Mouse (Mus musculus): ENCODE data around the gene Cdh23. TPM values are rescaled to one million over a fixed set of nuclear protein-coding genes. Genes with fewer than 3 reads are reported as not detected.
"Not testable (repeated sequence)": the region's sequence is repeated elsewhere in the genome, so short reads cannot be mapped to it uniquely, and the experiment has no call there.

The Cdh23 gene
- polyA plus RNA-seq, 1 experiment: 4.6 TPM

- peaks cover 57% of the 10 kb centered on the region for H3K36me3 ChIP-seq (replicated peaks; ENCODE audit: low read length)
- H3K27me3 ChIP-seq (replicated peaks): no peaks in the 10 kb centered on the region
- peaks cover 53% of the 10 kb centered on the region for H3K9me3 ChIP-seq
- H3K4me3 ChIP-seq (replicated peaks): no peak overlapping the region
- H3K4me1 ChIP-seq: no peaks in the 10 kb centered on the region
- TF ChIP-seq GATA1 (IDR thresholded peaks at IDR 0.05; ENCODE audit: borderline replicate concordance, low read length) (no peak), FLI1 (IDR thresholded peaks at IDR 0.05; ENCODE audit: low read length) (no peak)
Observed at GRCm38 (mm10) chr10:60716449-60716848, 20.2 kb upstream of the Cdh23 start.

GRCm38 (mm10) chr10:60712299-60712698 is 16.0 kb upstream of the Cdh23 start:
- not testable (repeated sequence) for H3K4me1 ChIP-seq; H3K4me3 ChIP-seq (replicated peaks)
- peaks cover 20% of the 10 kb centered on the region for H3K27me3 ChIP-seq (replicated peaks)
- peaks cover 62% of the 10 kb centered on the region for H3K9me3 ChIP-seq
- peaks cover 33% of the 10 kb centered on the region for H3K36me3 ChIP-seq (replicated peaks; ENCODE audit: low read length)

GRCm38 (mm10) chr10:60708837-60709236 is 12.5 kb upstream of the Cdh23 start:
- no peak for TF ChIP-seq FLI1 (IDR thresholded peaks at IDR 0.05; ENCODE audit: low read length)
- H3K4me3 ChIP-seq (replicated peaks): no peak overlapping the region
- H3K4me1 ChIP-seq: peaks cover 8% of the 10 kb centered on the region
- peaks cover 36% of the 10 kb centered on the region for H3K9me3 ChIP-seq
- H3K36me3 ChIP-seq (replicated peaks; ENCODE audit: low read length): peaks cover 7% of the 10 kb centered on the region
- peaks cover 37% of the 10 kb centered on the region for H3K27me3 ChIP-seq (replicated peaks)

- Histone ChIP-seq H3K27me3 (replicated peaks) (peaks cover 43% of the 10 kb centered on the region), H3K4me3 (replicated peaks) (no peak overlapping the region), H3K36me3 (replicated peaks; ENCODE audit: low read length) (no peaks in the 10 kb centered on the region), H3K9me3 (peaks cover 15% of the 10 kb centered on the region; the same call in 1 of the 2 replicates), H3K4me1 (peaks cover 8% of the 10 kb centered on the region)
- no peak for TF ChIP-seq GATA1 (IDR thresholded peaks at IDR 0.05; ENCODE audit: borderline replicate concordance, low read length)
- TF ChIP-seq FLI1 (IDR thresholded peaks at IDR 0.05; ENCODE audit: low read length): no peak
Observed at GRCm38 (mm10) chr10:60706268-60706667, 10.0 kb upstream of the Cdh23 start.

- peaks cover 8% of the 10 kb centered on the region for H3K4me1 ChIP-seq
- H3K4me3 ChIP-seq (replicated peaks): no peak overlapping the region
- H3K9me3 ChIP-seq: peaks cover 9% of the 10 kb centered on the region; the same call in 1 of the 2 replicates
- TF ChIP-seq FLI1 (IDR thresholded peaks at IDR 0.05; ENCODE audit: low read length) (no peak), GATA1 (IDR thresholded peaks at IDR 0.05; ENCODE audit: borderline replicate concordance, low read length) (no peak)
- no peaks in the 10 kb centered on the region for H3K36me3 ChIP-seq (replicated peaks; ENCODE audit: low read length)
- H3K27me3 ChIP-seq (replicated peaks): peaks cover 51% of the 10 kb centered on the region
Observed at GRCm38 (mm10) chr10:60705134-60705533, 8.8 kb upstream of the Cdh23 start.

- Histone ChIP-seq H3K4me1 (no peaks in the 10 kb centered on the region; the same call in 1 of the 2 replicates), H3K27me3 (replicated peaks) (peaks cover 60% of the 10 kb centered on the region), H3K36me3 (replicated peaks; ENCODE audit: low read length) (no peaks in the 10 kb centered on the region), H3K4me3 (replicated peaks) (no peak overlapping the region), H3K9me3 (no peaks in the 10 kb centered on the region)
- TF ChIP-seq GATA1 (IDR thresholded peaks at IDR 0.05; ENCODE audit: borderline replicate concordance, low read length): no peak
- no peak for TF ChIP-seq FLI1 (IDR thresholded peaks at IDR 0.05; ENCODE audit: low read length)
Observed at GRCm38 (mm10) chr10:60697775-60698174, 1.5 kb upstream of the Cdh23 start.

- Histone ChIP-seq H3K36me3 (replicated peaks; ENCODE audit: low read length) (no peaks in the 10 kb centered on the region), H3K27me3 (replicated peaks) (peaks cover 63% of the 10 kb centered on the region), H3K4me1 (no peaks in the 10 kb centered on the region; the same call in 1 of the 2 replicates), H3K9me3 (no peaks in the 10 kb centered on the region), H3K4me3 (replicated peaks) (no peak overlapping the region)
- TF ChIP-seq FLI1 (IDR thresholded peaks at IDR 0.05; ENCODE audit: low read length): no peak
Observed at GRCm38 (mm10) chr10:60696975-60697374, 685 bp upstream of the Cdh23 start.

- no peaks in the 10 kb centered on the region for H3K9me3 ChIP-seq
- H3K27me3 ChIP-seq (replicated peaks): peaks cover 67% of the 10 kb centered on the region
- peaks cover 26% of the 10 kb centered on the region for H3K4me1 ChIP-seq
- TF ChIP-seq GATA1 (IDR thresholded peaks at IDR 0.05; ENCODE audit: borderline replicate concordance, low read length): no peak
- no peaks in the 10 kb centered on the region for H3K36me3 ChIP-seq (replicated peaks; ENCODE audit: low read length)
- no peak overlapping the region for H3K4me3 ChIP-seq (replicated peaks)
Observed at GRCm38 (mm10) chr10:60691671-60692390, 4.5 kb downstream of the Cdh23 start.

GRCm38 (mm10) chr10:60690960-60691359 is 5.3 kb downstream of the Cdh23 start:
- Histone ChIP-seq H3K4me1 (peaks cover 35% of the 10 kb centered on the region), H3K36me3 (replicated peaks; ENCODE audit: low read length) (no peaks in the 10 kb centered on the region), H3K9me3 (no peaks in the 10 kb centered on the region), H3K4me3 (replicated peaks) (no peak overlapping the region), H3K27me3 (replicated peaks) (peaks cover 69% of the 10 kb centered on the region)
- TF ChIP-seq FLI1 (IDR thresholded peaks at IDR 0.05; ENCODE audit: low read length) (no peak), GATA1 (IDR thresholded peaks at IDR 0.05; ENCODE audit: borderline replicate concordance, low read length) (no peak)

- Histone ChIP-seq H3K4me1 (peaks cover 43% of the 10 kb centered on the region), H3K4me3 (replicated peaks) (no peak overlapping the region), H3K9me3 (no peaks in the 10 kb centered on the region), H3K36me3 (replicated peaks; ENCODE audit: low read length) (no peaks in the 10 kb centered on the region), H3K27me3 (replicated peaks) (peaks cover 81% of the 10 kb centered on the region)
- TF ChIP-seq GATA1 (IDR thresholded peaks at IDR 0.05; ENCODE audit: borderline replicate concordance, low read length): no peak
- no peak for TF ChIP-seq FLI1 (IDR thresholded peaks at IDR 0.05; ENCODE audit: low read length)
Observed at GRCm38 (mm10) chr10:60689396-60689795, 6.9 kb downstream of the Cdh23 start.
